Mouse (Mus musculus) liver, embryonic 16.5 days (tissue): ENCODE data around the gene Astn2. TPM values are rescaled to one million over a fixed set of nuclear protein-coding genes. Genes with fewer than 3 reads are reported as not detected.

Experiments used
- ATAC-seq: fragments of 200-750 bp; cut with Nextera tagmentation; 2 replicates; pipeline ENCODE4 v1.8.0; 2017; ENCODE audit warnings: low read depth, mild to moderate bottlenecking, moderate number of reproducible peaks, moderate library complexity
- H3K27ac ChIP-seq: fragments of 300-500 bp; sonication (generic); 2 replicates; pipeline ENCODE4 v1.5.1; 2014; ENCODE audit warnings: mild to moderate bottlenecking, low read length
- H3K27me3 ChIP-seq: fragments of 300-500 bp; sonication (generic); 2 replicates; pipeline ENCODE4 v1.6.1; 2014; ENCODE audit warnings: low read depth, low read length, mixed read lengths; ENCODE audit not compliant: control insufficient read depth, insufficient read depth
- H3K36me3 ChIP-seq: fragments of 300-500 bp; sonication (generic); 2 replicates; pipeline ENCODE4 v1.6.1; 2014; ENCODE audit warnings: mild to moderate bottlenecking; ENCODE audit not compliant: control insufficient read depth, insufficient read depth
- H3K4me1 ChIP-seq: fragments of 300-500 bp; sonication (generic); 2 replicates; pipeline ENCODE4 v1.6.1; 2014; ENCODE audit warnings: low read depth, low read length, mixed read lengths; ENCODE audit not compliant: control insufficient read depth
- H3K4me2 ChIP-seq: fragments of 300-500 bp; sonication (generic); 2 replicates; pipeline ENCODE4 v1.6.1; 2014; ENCODE audit warnings: low read depth, low read length, mixed read lengths
- H3K4me3 ChIP-seq: fragments of 300-500 bp; sonication (generic); 2 replicates; pipeline ENCODE4 v1.5.1; 2014; ENCODE audit warnings: low read depth, mild to moderate bottlenecking, low read length
- H3K9ac ChIP-seq: fragments of 300-500 bp; sonication (generic); 2 replicates; pipeline ENCODE4 v1.6.1; 2014; ENCODE audit warnings: low read depth, low read length
- H3K9me3 ChIP-seq: fragments of 300-500 bp; sonication (generic); replicated peaks from 2 replicates; pipeline ENCODE4 v1.6.1; 2016; ENCODE audit warnings: low read length; ENCODE audit not compliant: control insufficient read depth
- WGBS: fragments of 180-500 bp; shearing (Covaris S2); extraction: QIAGEN DNeasy Blood & Tissue Kit; methylation state at CpG from one replicate; pipeline ENCODE4 v1.1.7; 2014; ENCODE audit not compliant: insufficient replicate concordance; 5-methylcytosine and 5-hydroxymethylcytosine counted together
- polyA plus RNA-seq: library from polyadenylated mRNA; unstranded; fragments of >200 nt; fragmentation: Nextera tagmentation; extraction: Ambion mirVana; gene quantifications from 2 replicates; pipeline ENCODE4 v1.2.1, GENCODE M21; 2015

Gene Astn2
- polyA plus RNA-seq, 1 experiment from 2014 or later = not detected

- H3K9ac ChIP-seq = no peak overlapping the region
- H3K36me3 ChIP-seq = no peaks in the 10 kb centered on the region
- no peaks in the 10 kb centered on the region for H3K27me3 ChIP-seq
- no peak overlapping the region for H3K4me3 ChIP-seq
- H3K4me2 ChIP-seq = no peak overlapping the region
- no peaks in the 10 kb centered on the region for H3K9me3 ChIP-seq
- ATAC-seq = no peak
- 2% methylated on average over 3 of the region's 3 CpGs for WGBS
- no peaks in the 10 kb centered on the region for H3K4me1 ChIP-seq
- no peak overlapping the region for H3K27ac ChIP-seq
Observed at GRCm38 (mm10) chr4:65496463-65496834, 908.0 kb downstream of the Astn2 start.

- Histone ChIP-seq H3K27ac (no peak overlapping the region), H3K4me2 (no peak overlapping the region), H3K36me3 (no peaks in the 10 kb centered on the region), H3K4me1 (no peaks in the 10 kb centered on the region), H3K27me3 (no peaks in the 10 kb centered on the region), H3K9me3 (no peaks in the 10 kb centered on the region), H3K4me3 (no peak overlapping the region), H3K9ac (no peak overlapping the region)
- no peak for ATAC-seq
- 50% methylated on average over 6 of the region's 6 CpGs for WGBS
Observed at GRCm38 (mm10) chr4:65495705-65496462, 908.5 kb downstream of the Astn2 start.

- WGBS = 58% methylated on average over 2 of the region's 2 CpGs
- no peak for ATAC-seq
- H3K4me1 ChIP-seq = no peaks in the 10 kb centered on the region
- no peak overlapping the region for H3K9ac ChIP-seq
- H3K27ac ChIP-seq = no peak overlapping the region
- H3K9me3 ChIP-seq = no peaks in the 10 kb centered on the region
- no peaks in the 10 kb centered on the region for H3K27me3 ChIP-seq
- no peaks in the 10 kb centered on the region for H3K36me3 ChIP-seq
- no peak overlapping the region for H3K4me2 ChIP-seq
- no peak overlapping the region for H3K4me3 ChIP-seq
Observed at GRCm38 (mm10) chr4:65491541-65491940, 912.9 kb downstream of the Astn2 start.

- H3K4me1 ChIP-seq = no peaks in the 10 kb centered on the region
- no peaks in the 10 kb centered on the region for H3K27me3 ChIP-seq
- ATAC-seq = no peak
- no peak overlapping the region for H3K9ac ChIP-seq
- no peaks in the 10 kb centered on the region for H3K36me3 ChIP-seq
- WGBS = 64% methylated on average over 3 of the region's 3 CpGs
- H3K9me3 ChIP-seq = no peaks in the 10 kb centered on the region
- no peak overlapping the region for H3K4me2 ChIP-seq
- H3K4me3 ChIP-seq = no peak overlapping the region
- no peak overlapping the region for H3K27ac ChIP-seq
Observed at GRCm38 (mm10) chr4:65489711-65490110, 914.7 kb downstream of the Astn2 start.

- no peak for ATAC-seq
- Histone ChIP-seq H3K27me3 (no peaks in the 10 kb centered on the region), H3K36me3 (no peaks in the 10 kb centered on the region), H3K4me1 (no peaks in the 10 kb centered on the region), H3K4me2 (no peak overlapping the region), H3K9me3 (no peaks in the 10 kb centered on the region), H3K27ac (no peak overlapping the region), H3K9ac (no peak overlapping the region), H3K4me3 (no peak overlapping the region)
- WGBS = 56% methylated on average over 5 of the region's 5 CpGs
Observed at GRCm38 (mm10) chr4:65481632-65482031, 922.8 kb downstream of the Astn2 start.

- Histone ChIP-seq H3K27ac (no peak overlapping the region), H3K27me3 (no peaks in the 10 kb centered on the region), H3K4me3 (no peak overlapping the region), H3K4me1 (no peaks in the 10 kb centered on the region), H3K4me2 (no peak overlapping the region), H3K9me3 (no peaks in the 10 kb centered on the region), H3K36me3 (no peaks in the 10 kb centered on the region), H3K9ac (no peak overlapping the region)
- no peak; the same call in 1 of the 2 replicates for ATAC-seq
- 37% methylated on average over 6 of the region's 6 CpGs for WGBS
Observed at GRCm38 (mm10) chr4:65477106-65477505, 927.3 kb downstream of the Astn2 start.

- no peaks in the 10 kb centered on the region for H3K9me3 ChIP-seq
- H3K36me3 ChIP-seq = no peaks in the 10 kb centered on the region
- no peak overlapping the region for H3K9ac ChIP-seq
- H3K4me2 ChIP-seq = no peak overlapping the region
- H3K27me3 ChIP-seq = no peaks in the 10 kb centered on the region
- WGBS = 52% methylated on average over 4 of the region's 4 CpGs
- H3K4me1 ChIP-seq = no peaks in the 10 kb centered on the region
- no peak overlapping the region for H3K27ac ChIP-seq
- no peak overlapping the region for H3K4me3 ChIP-seq
- ATAC-seq = no peak
Observed at GRCm38 (mm10) chr4:65475925-65476560, 928.4 kb downstream of the Astn2 start.

- no peaks in the 10 kb centered on the region for H3K9me3 ChIP-seq
- no peaks in the 10 kb centered on the region for H3K27me3 ChIP-seq
- no peak overlapping the region for H3K9ac ChIP-seq
- no peak overlapping the region for H3K27ac ChIP-seq
- no peak for ATAC-seq
- H3K4me3 ChIP-seq = no peak overlapping the region
- WGBS = 47% methylated on average over 5 of the region's 5 CpGs
- no peak overlapping the region for H3K4me2 ChIP-seq
- H3K36me3 ChIP-seq = no peaks in the 10 kb centered on the region
- H3K4me1 ChIP-seq = no peaks in the 10 kb centered on the region
Observed at GRCm38 (mm10) chr4:65473141-65473540, 931.3 kb downstream of the Astn2 start.

GRCm38 (mm10) chr4:65449171-65449570 lies 955.2 kb downstream of the Astn2 start:
- no peak overlapping the region for H3K4me3 ChIP-seq
- no peaks in the 10 kb centered on the region for H3K4me1 ChIP-seq
- H3K27ac ChIP-seq = no peak overlapping the region
- no peaks in the 10 kb centered on the region for H3K27me3 ChIP-seq
- H3K36me3 ChIP-seq = no peaks in the 10 kb centered on the region
- H3K9me3 ChIP-seq = no peaks in the 10 kb centered on the region
- H3K4me2 ChIP-seq = no peak overlapping the region
- no peak overlapping the region for H3K9ac ChIP-seq
- 45% methylated on average over 4 of the region's 4 CpGs for WGBS
- ATAC-seq = no peak
